In genomic region chr16:30165667-30166180, GRCm38 (mm10) we compare ENCODE assay signal across 19 mouse cellular contexts.
"Had no signal": no experiment of that assay in that cellular context is flagged by ENCODE, and none has a peak within 500 bp of the region (broad histone marks: within the 10 kb centered on the region; RNA-seq: fewer than 3 reads in every experiment).

No protein-coding gene starts in this region.

- H3K9me3 ChIP-seq: kidney, embryonic 15.5 days; limb, embryonic 10.5 days; limb, embryonic 13.5 days; liver, embryonic 12.5 days; liver, embryonic 15.5 days; lung, embryonic 15.5 days had no signal

- ATAC-seq: liver, embryonic 12.5 days had no signal

- H3K4me3 ChIP-seq: kidney, embryonic 15.5 days; limb, embryonic 10.5 days; limb, embryonic 13.5 days; liver, embryonic 12.5 days; liver, embryonic 15.5 days; lung, embryonic 15.5 days; myocyte; neural tube, embryonic 13.5 days had no signal

- H3K9ac ChIP-seq: kidney, embryonic 15.5 days; limb, embryonic 13.5 days; liver, embryonic 12.5 days; liver, embryonic 15.5 days; lung, embryonic 15.5 days; neural tube, embryonic 13.5 days had no signal

- H3K36me3 ChIP-seq: kidney, embryonic 15.5 days; limb, embryonic 10.5 days; limb, embryonic 13.5 days; liver, embryonic 12.5 days; liver, embryonic 15.5 days; lung, embryonic 15.5 days; neural tube, embryonic 13.5 days had no signal

- DNase-seq: kidney, adult 8-10 months; kidney, postnatal 10 days; kidney, postnatal 4 days; liver; lung, adult 18-20 months; lung, postnatal 10 days; lung, postnatal 36 days; midbrain, embryonic 14.5 days; thymus, adult 2 months; thymus, postnatal 14 days; thymus, postnatal 4 days had no signal

- H3K4me1 ChIP-seq: neural tube, embryonic 13.5 days had no signal

- H3K27ac ChIP-seq: kidney, embryonic 15.5 days; limb, embryonic 10.5 days; limb, embryonic 13.5 days; liver, embryonic 12.5 days; liver, embryonic 15.5 days; lung, embryonic 15.5 days; neural tube, embryonic 13.5 days had no signal

- H3K27me3 ChIP-seq: kidney, embryonic 15.5 days; liver, embryonic 12.5 days; liver, embryonic 15.5 days; lung, embryonic 15.5 days had no signal
